Mouse (Mus musculus): ENCODE measurements around the gene Gm13539.
"Not testable (repeated sequence)": the region's sequence is repeated elsewhere in the genome, so short reads cannot be mapped to it uniquely, and the experiment has no call there.

Gm13539 gene

DNA sequence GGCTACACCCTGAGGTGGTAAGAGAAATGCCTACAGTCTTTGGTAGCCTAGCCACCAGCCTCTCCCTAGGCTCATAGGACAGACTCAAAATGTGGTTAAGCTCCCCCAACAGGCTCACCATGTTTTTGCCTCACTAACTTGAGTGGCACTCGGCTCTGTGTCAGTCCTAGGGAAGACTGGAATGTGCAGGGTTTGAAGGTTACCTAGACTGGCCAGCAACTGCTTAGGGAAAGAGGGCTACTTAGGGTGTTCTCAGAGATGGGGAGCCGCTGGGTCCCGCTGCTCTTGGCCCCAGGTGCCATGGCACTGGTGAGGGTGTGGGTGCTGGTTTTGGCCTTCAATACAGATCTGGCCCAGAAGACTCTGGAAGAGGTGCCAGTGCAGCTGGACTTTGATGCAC is at the start of gene Gm13539:
Gm13539 (plus strand) TSS at position 301 of the 400 bp plus-strand sequence.
- DNase-seq (ENCODE audit: low spot score) = no peak

DNA sequence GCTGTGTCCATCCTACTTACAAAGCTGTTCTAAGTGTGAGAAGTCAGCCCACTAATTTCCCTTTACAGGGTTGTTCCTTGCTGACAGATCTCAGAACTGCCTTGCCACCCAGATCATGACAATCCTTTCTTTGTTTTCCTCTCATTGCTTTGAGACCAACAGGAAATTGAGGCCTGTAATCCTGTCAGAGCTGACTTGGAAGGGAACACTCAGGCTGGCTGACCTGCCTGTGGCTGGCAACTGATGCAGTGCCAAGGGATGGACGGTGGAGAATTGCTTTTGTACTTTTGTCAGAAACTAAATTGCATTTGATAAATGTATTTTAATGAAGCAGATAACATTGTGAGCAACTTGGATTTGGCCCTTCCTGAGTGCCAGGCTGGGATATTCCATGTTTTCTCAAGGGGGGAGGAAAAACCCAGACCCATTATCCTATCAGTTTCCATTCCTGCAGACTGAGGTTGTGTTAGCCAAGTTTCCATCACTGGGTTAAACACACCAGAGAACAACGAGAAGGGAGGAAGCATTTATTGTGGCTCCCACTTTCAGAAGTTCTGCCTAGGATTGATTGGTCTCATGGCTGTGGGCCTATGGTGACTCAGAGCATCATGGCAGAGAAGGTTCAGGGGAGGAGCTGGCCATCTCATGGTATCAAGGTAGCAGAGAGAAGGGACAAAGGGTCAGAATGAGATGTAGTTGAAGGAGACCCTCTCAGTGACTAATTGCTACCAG is 48.7 kb upstream of the Gm13539 start:
- no peak for DNase-seq (ENCODE audit: low spot score)

DNA sequence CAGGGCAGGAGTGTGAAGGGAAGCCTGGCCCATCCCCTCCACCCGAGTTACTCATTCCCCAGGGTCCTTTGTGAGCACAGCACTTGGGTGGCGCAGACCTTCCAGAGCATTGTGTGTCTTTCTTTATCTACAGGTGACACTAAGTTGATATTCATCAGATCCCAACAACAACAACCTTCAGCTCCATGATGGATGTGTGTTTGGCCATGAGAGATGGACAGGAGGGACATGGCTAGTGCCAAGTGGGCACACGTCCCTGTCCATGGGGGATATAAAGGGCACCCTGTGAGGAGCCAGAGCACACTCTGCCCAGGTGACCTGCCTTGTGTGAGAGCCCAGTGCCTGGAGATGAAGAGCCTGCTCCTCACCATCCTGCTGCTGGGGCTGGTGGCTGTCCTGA is 45.3 kb upstream of the Gm13539 start, which contains the start of gene Obp2b:
Obp2b (plus strand) TSS at position 301 of the 400 bp plus-strand sequence.
- DNase-seq (ENCODE audit: low spot score) = not testable (repeated sequence)

DNA sequence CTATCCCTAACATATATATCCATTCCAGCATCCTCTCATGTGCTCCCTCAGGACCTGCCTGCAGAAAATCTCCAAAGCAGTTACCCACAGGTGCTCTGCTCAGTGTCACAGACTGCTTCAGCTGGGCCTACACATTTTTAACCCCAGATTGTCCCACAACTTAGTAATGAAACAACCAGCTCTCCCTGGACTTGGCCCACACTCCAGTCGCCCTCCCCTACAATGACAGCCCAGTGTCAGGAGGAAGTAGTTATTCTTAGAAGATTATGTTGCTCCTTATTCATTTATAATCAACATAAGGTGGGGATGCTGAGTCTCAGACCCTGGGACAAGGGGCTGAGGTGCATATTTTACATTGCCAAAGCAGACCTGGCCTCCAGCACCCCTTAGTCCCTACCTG is 40.4 kb upstream of the Gm13539 start:
- DNase-seq (ENCODE audit: low spot score) = no peak

DNA sequence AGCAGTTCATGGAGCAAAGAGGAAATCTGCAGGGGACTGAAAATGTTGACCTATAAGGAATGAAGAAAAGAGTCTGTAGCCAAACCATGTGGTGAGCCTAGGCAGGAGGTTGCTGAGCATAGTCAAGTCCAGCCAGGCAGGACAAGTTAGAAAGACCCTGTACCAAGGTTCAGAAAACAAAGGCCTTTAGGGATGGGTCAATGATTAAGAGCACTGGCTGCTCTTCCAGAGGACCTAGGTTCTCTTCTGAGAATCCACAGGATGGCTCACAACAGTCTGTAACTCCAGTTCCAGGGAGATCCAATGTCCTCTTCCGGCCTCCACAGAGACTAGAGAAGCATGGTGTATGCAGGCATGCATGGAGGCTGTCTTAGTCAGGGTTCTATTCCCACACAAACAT is 27.9 kb upstream of the Gm13539 start:
- no peak for DNase-seq (ENCODE audit: low spot score)

DNA sequence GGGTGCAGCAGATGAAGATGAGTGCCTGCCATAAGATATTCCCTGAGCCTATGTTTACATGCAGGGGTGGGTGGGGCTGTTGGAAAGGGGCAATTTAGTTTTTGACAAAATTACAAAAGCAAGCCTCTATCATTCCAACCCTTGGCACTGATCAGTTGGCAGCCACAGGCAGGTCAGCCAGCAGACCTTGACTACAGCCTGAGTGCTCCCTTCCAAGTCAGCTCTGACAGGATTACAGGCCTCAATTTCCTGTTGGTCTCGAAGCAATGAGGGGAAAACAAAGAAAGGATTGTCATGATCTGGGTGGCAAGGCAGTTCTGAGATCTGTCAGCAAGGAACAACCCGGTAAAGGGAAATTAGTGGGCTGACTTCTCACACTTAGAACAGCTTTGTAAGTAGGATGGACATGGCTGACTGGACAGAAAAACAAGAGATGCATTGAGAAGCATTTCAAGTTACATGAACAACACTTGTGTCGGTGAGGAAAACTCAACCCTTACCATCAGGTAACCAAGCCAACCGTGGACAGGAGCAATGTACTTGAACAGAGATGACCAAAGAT is 23.9 kb upstream of the Gm13539 start:
- no peak for DNase-seq (ENCODE audit: low spot score)

DNA sequence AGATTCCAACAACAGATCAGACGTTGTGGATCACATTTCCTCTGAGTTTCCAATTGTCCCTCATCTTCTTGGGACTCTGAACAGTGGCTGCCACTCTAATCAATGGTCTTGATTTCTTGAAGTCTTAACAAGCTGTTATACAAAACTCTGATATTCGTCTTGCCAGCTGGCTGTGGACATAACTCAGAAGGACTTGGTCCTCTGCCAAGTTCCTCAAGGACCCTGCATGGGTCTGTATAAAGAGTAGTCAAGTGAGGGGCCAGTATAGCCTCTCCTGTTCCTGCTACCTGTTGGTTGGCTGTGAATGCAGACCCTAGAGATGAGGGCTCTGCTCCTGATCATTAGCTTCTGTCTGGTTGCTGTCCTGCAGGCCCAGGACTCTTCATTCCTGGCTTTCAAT is 16.8 kb upstream of the Gm13539 start, which contains the start of gene Lcn3:
Lcn3 (plus strand) TSS at position 301 of the 400 bp plus-strand sequence.
- DNase-seq (ENCODE audit: low spot score) = no peak

DNA sequence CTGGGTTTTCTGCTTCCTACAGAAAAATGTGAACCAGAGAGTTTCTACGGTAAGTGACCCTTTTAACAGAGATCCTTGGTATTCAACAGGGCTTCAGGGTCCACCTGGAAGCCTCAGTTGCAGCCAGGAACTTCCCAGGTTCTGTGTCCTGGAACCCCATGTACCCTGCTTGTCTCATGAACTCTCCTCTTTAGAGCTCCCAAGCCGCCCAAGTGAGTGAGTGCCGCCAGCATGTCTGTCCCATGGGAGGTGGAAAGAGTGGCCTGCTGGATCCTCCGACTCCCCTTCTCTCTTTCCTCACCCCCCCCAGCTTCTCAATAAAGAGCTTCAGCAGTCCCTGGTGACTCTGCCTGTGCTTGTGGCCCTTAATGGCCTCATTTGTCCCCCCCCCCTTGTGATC is 14.3 kb upstream of the Gm13539 start:
- no peak for DNase-seq (ENCODE audit: low spot score)

DNA sequence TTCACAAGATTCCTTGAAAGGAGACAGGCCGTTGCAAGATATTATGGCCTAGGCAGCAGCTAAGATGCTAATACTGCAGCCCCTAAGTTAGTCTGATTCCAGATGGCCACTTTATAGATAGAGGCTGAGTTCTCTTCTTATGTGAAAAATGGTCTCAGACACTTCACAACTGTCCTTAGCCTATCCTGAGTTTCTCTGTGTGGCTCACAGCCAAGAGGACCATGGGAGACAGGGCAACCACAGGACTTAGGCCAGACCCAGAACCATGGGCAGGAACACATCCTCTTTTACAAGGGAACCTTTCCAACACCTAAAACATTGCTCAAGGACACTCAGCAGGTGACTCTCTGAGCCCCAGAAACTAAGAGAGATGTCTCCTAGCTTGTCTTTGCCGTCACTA is 8.6 kb upstream of the Gm13539 start:
- DNase-seq (ENCODE audit: low spot score) = no peak

DNA sequence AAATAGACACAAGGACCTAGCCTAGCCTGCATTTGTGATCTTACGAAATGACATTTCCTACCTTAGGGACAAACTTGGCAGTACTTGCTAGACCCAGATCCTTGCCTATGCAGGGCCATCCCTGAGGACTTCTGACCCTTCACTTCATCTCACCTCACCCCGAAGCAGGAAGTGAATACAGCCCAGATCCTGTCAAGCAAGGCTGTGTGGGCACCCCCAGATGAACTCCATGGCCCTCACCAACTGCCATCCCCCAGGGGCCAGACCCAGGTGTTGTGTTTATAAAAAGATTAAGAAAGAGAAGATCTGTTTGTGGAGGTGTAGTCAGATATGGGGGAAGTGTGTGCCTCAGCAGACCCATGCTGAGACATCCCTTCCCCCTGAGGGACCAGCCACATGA is 7.4 kb upstream of the Gm13539 start:
- DNase-seq (ENCODE audit: low spot score) = no peak

DNA sequence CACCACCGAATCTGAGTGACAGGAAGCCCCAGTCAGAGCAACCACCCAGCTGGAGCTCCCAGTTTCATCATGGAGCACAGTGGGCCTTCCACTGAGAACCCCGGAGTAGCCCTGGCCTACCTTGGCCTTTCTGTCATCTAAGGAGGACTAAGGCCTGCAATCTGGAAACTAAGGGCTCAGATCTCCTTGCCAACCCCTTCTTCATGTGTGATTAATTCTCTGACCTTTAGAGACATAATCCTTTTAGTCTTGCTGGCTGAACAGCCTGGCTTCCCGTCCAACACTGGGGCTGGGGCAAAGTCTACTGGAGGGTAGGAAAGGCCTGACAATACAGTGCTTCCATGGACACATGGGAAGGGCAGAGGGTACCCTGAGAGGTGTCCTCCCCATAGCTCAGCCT is 6.1 kb upstream of the Gm13539 start:
- DNase-seq (ENCODE audit: low spot score) = no peak

DNA sequence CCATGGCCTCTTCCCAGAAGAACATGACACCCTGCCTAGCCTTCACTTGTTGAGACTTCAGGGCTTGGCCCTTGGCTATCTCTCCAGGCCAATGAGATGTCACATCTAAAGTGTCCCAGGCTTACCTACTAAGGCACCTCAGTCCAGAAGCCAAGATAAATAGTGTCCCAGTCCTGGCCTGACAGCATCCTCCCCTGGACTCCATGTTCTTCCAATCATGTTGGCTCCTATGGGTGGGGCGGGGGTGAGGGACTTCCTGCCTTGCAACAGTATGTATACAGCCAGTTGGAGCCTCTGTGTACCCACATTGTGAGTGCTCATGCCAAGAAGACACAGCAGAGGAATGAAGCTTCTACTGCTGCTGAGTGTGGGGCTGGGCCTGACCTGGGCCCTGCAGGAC is 5.3 kb upstream of the Gm13539 start, which contains the start of gene Lcn11:
Lcn11 (plus strand) TSS at position 301 of the 400 bp plus-strand sequence.
- no peak for DNase-seq (ENCODE audit: low spot score)

DNA sequence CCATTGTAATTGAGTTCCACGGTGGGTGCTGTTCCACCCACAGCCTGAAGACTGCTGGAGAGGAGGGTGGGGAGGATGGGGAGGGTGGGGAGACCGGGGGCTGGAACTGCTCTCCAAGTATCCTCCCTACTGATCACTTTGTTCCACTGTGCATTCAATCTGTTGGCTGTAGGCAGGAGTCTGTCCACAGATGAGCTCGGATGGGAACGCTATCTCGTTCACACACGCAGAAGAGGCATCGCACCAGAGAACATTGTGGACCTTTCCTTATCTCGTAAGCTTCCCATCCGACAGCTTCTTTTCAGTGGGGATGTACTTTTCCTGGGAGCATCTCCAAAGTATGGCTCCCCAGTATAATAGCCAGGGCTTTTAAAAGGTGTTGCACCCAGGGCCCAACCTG is 3.0 kb upstream of the Gm13539 start:
- DNase-seq (ENCODE audit: low spot score) = no peak

DNA sequence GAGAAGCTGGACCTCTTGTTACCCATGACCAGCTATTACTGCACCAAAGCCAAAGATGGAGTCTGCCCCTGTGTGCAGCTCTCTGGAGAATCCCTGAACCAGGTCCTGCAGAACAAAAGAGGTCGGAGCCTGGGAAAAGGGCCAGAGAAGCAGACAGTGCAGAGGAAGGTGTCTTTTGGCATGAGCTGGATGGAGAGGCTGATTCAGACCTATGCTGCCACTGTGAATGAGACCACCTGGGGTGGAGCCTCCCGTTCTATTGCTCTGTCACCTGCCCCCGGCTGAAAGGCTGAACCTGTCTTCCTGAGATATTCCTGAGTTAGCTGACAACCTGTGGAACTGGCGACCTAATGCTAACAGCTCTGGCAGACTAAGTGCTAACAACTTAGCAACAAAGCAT is 1.1 kb upstream of the Gm13539 start:
- no peak for DNase-seq (ENCODE audit: low spot score)

DNA sequence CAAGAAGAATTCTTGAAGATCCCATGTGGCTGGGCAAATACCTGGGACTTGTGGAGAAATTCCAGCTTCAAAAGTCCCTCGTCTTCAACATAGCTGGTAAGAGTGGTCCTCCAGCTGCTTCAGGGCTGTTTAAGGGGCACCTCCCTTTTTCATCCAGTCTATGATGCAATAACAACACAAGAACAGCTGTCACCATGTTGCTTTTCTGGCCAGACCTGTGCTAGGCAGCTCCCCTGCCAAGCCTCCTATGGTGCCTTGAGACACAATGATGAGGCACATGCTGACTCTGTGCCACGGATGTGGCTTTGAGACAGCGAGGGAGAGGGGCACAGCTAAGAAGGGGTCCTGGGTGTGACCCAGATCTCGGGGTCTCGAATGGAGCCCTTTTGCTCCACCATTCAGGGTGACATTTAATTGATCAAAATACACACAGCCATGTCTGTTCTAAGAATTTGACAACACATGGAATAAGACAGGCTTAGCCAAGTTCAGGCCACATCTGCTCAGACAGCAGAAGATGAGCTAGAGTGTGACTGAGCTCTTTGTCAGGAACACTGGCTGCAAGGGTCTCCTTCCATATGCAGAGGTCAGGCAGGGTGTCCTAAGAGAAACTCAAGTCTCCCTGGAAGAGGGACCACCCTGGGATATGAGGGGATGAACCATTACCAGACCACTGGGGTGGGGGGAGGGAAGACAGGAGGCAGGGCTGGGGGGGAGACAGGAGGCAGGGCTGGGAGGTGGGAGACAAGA is 3.7 kb downstream of the Gm13539 start:
- no peak for DNase-seq (ENCODE audit: low spot score)

DNA sequence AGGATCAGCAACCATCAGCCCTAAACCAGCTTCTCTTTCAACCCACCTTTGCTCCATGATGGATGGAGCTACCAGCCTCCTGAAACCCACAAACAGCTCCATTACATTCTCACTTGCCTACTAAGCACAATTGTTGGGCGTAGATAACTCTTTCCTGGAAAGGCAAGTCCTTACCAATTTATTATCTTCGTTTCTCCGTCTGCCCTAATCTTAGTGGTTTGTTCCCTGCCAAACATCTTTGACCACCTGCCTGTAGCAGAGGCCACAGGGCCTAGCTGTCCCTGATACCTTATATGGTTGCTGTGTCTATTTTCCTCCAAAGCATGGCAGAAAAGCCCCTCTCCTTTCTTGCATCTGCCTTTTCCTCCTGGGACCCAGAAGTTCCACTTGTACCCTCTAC is 7.0 kb downstream of the Gm13539 start:
- no peak for DNase-seq (ENCODE audit: low spot score)

DNA sequence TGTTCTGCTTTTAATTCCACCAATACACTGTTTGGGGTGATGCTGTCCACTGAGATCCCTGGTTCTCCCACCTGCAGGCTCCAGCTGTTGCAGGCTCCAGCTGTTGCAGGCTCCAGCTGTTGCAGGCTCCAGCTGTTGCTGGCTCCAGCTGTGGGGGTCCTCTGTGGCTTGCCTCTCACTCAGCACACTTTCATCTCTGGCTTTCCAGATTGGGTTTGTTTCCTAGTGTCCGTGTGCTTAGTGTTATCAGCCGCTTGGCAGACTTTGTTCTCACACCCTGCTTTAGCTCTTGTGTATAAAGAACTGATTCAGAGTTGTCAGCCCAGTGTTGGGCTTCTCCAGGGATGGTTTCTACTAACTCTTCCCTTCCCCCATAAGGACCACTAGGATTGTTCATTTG is 15.6 kb downstream of the Gm13539 start:
- no peak for DNase-seq (ENCODE audit: low spot score)

DNA sequence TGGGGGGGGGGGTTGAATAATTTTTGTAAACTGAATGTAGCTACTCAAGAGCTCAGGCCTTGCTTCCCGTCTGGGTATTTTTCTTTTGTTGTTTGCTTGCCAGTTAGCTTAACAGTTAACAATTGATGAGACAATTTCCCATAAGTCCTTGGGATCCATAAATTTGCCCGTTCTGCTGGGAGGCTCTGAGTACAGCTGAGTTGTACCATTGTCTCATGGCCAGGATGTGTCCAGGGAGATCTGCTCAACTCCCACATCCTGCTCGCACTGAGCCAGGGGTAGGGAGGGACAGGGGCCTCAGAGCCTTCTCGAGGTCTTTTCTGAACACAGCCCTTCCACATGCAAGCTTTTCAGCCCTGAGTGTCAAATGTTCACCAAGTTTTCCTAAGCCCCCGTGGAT is 16.0 kb downstream of the Gm13539 start:
- no peak for DNase-seq (ENCODE audit: low spot score)

DNA sequence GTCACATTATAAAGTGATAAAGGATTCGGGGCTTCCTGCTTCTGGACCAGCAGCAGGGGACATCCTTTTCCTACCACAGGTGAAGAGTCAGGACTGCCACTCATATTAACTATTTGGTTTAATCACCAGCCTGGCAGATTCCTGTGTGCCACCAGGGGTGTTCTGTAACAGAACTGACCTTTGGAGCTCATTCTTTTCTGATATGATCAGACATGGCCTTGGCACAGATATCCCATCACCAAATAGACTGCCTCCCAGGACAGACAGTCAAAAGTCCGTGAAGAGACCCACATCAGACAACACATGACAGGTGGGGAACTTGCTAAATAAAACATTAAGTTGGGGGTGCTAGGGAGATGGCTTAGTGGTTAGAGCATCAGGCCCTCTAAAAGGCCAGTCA is 29.7 kb downstream of the Gm13539 start:
- DNase-seq (ENCODE audit: low spot score) = no peak

DNA sequence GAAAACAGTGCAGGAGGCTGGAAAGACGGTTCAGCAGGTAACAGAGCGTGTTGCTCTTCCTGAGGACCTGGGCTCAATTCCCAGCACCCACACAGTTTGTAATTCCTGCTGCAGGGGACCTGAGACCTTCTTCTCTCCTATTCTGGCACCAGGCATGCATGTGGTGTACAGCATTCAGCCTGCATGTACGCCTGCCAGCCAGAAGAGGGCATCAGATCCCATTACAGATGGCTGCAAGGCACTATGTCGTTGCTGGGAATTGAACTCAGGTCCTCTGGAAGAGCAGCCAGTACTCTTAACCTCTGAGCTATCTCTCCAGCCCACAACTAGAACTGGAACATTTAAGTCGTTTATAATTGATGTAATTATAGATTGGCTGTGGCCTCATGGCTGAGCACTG is 31.3 kb downstream of the Gm13539 start:
- DNase-seq (ENCODE audit: low spot score) = no peak

DNA sequence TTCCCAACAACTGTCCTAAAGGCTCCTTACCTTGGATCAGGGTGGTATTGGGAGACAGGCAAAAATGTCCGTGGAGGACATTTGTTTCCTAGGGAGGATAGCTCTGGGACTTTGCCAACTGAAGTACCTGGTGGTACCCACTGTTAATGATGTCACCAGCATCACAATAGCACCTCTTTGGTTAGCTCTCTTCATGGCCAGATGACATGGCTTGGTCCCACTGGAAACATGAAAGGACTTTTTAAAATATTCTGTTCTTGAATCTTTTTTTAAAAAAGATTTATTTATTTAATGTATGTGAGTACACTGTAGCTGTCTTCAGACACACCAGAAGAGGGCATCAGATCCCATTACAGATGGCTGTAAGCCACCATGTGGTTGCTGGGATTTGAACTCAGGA is 33.7 kb downstream of the Gm13539 start, which contains the start of gene Glt6d1:
Glt6d1 (minus strand) TSS at position 101 of the 400 bp plus-strand sequence.
- DNase-seq (ENCODE audit: low spot score) = not testable (repeated sequence)

DNA sequence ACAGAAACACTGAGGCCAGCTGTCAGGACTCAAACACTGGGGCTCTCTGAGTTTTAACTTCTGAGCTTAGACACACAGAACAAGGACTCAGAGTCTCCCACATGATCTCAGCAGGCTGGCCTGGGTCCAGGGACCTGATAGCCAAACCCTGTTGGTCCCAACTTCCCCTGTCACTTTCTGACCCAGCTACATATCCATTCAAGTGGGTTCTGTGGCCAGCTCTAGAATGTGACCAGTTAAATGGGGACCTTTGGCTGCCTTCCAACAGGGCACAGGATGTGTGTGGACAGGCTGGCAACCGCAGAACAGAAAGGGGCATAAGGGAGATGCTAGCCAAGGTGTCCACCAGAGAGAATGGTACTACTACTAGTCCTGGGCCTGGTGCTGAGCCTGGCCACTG is 40.7 kb downstream of the Gm13539 start, which contains the start of gene Lcn9:
Lcn9 (plus strand) TSS at position 348 of the 400 bp plus-strand sequence.
- no peak for DNase-seq (ENCODE audit: low spot score)

DNA sequence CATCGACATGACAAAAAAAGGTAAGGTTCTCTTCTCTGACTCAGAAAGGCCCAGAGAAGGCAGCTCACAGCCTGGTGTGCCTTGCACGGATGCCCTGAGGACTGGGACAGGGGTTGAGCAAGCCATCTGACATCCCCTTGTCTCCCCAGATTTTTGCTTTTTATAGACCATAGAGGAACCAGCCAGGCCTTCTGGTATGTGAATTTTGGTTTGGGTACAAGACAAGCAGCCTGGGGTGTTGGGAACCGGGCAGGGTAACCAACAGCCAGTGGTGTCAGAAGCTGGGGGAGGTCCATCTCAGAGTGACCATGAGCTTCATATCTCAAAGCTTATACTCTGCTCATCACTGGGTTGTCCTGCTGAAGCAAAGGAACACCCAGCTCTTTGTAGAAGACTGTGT is 42.7 kb downstream of the Gm13539 start:
- DNase-seq (ENCODE audit: low spot score) = no peak

Data from lung, postnatal 25 days (tissue).